Mouse (Mus musculus): ENCODE data around the gene Invs.

GRCm38 (mm10) chr4:48428054-48428453 is 148.5 kb downstream of the Invs start:
- TF ChIP-seq CTCF (IDR thresholded peaks at IDR 0.05; ENCODE audit: insufficient read depth, low read depth, low read length), result no peak
- no peak for TF ChIP-seq POLR2A (IDR thresholded peaks at IDR 0.05; ENCODE audit: insufficient read depth, low read depth, low read length)
